Mouse (Mus musculus) liver, adult 10 weeks (tissue): ENCODE results near the gene Cars. TPM values are rescaled to one million over a fixed set of nuclear protein-coding genes. Genes with fewer than 3 reads are reported as not detected.

Experiments
- polyA plus RNA-seq: library from polyadenylated mRNA; stranded (reverse); fragments of 350-450 nt; fragmentation: Illumina TruSeq; extraction: RNeasy Lipid Tissue Mini Kit (QIAGEN cat#74804); gene quantifications from one replicate; pipeline ENCODE4 v1.2.3, GENCODE M21; 2014; ENCODE audit warnings: low read depth, low replicate concordance

Gene Cars
- polyA plus RNA-seq = 14.8 TPM

DNA sequence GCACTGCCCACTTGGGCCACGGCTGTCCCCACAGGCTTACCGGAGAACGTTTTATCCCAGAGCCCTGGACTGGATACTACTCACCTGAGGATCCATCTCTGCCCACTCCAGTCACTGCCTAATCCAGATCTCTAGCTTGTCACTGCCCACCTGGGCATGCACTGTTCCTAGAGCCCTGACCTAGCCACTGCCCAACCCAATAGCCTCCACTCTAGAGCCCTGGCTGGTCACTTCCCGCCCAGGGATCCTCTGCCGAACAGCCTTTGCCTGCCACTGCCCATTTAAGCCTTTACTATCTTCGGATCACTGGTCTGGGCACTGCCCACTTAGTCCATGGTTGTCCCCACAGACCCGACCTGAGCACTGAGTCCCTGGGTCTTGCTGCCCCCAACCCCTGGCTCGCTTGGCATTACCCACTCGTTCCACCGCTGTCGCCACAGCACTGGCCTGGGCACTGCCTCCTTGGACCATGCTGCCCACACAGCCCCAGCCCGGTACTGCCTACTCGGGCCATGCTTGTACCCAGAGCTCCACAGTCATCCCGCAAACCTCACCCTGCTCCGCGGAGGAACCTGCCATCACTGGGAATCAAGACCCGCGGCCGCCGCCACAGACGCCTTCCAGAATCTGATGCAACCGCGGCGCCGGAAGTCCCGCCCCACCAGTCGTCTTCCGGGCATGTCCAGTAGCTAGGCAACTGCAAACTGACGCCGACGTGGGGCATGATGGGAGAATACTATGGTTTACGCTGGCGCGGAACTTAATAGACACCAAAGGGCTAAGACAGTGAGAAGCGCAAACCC lies at the start of gene Cars:
Cars (minus strand) TSS at position 663 of the 803 bp plus-strand sequence.

DNA sequence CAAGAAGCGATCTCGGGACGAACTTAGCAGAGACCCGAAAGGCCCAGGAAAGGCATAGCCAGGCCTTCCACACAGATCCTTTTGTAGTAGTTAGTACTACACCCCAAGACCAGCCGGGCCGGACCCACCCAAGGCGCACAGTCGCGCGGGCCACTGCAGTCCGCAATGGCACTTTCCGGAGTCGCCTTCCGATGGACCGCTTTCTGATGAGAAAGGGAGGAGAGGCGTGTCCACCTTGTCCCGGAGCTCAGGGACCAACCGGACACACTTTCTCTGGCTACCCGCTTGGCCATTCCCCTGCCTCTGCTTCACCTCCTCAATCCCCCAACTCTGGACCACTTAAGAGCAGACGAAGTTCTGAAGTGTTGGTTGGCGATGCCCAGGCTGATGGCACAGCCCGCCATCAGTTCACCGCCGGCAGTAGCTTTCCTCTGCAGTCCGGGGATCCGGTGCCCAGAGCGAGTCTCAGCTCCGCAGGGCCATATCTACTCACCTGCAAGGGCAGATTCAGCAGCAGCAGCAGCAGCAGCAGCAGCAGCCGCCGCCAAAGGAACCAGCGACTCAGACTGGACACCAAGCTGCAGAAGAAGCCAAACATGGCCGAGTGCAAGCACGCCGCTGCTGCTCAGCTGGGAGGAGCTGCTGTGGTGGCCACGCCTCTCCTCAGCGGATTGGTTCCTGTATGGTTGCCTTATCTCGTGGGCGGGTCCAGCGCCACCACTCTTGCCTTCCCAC lies 49.3 kb upstream of the Cars start, which contains the start of gene Tnfrsf22:
Tnfrsf22 (minus strand) TSS at position 628 of the 735 bp plus-strand sequence.

DNA sequence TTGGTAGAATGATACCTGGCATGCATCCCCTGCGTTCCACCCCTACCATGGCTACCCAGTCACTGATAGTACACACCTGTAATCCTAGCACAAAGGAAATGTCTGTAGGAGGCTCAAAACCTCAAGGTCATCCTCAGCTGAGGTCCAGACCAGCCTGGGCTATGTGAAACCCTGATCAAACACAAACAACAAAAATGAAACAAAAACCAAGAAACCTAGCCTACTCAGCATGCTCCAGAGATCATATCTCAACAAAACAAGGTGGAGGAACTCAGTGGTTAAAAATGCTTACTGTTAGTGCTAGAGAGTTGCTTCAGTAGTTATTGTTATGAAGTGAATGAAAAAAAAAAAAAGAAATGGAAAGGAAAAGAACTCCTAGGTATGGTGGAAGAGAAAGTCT lies 28.6 kb upstream of the Cars start, which contains the start of gene Tnfrsf26:
Tnfrsf26 (minus strand) TSS at position 183 of the 400 bp plus-strand sequence.

DNA sequence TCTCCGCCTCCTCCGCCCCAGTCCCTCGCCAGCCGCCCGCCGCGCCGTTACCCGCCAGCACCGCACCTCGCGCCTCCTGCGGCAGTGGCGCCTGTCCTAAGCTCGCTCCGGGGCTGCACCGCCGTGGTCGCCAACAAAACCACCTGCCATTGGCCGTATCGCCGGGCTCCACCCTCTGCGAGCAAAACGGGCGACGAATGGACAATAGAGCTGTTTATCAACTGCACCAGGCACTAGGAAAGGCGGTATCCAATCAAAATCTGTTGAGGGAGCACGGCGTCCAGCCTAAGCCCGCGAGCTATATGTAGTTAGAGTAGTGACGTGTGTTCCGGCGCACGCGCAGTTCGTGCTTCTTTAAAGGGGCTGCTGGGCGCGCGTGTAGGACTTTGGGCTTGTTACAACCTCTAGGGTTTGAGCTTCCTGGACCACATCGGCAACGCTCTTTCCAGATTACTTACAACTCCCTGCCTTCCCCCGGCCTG lies 50.9 kb downstream of the Cars start, which contains the start of gene Nap1l4:
Nap1l4 (minus strand) TSS at position 131 of the 482 bp plus-strand sequence.

Other genes with a start within 250 kb of the Cars start
- 3.2 TPM for gene Cdkn1c, start 139.0 kb downstream of the Cars start, polyA plus RNA-seq
- 7.9 TPM for gene Slc22a18, start 126.4 kb downstream of the Cars start, polyA plus RNA-seq
- gene Phlda2, start 96.9 kb downstream of the Cars start, polyA plus RNA-seq = not detected
- 36.8 TPM for gene Nap1l4, start 51.0 kb downstream of the Cars start, polyA plus RNA-seq
- gene Tnfrsf26, start 28.6 kb upstream of the Cars start, polyA plus RNA-seq = 0.93 TPM
- 1.2 TPM for gene Tnfrsf22, start 49.6 kb upstream of the Cars start, polyA plus RNA-seq
- gene Tnfrsf23, start 85.8 kb upstream of the Cars start, polyA plus RNA-seq = 0.45 TPM
- gene Osbpl5, start 156.9 kb upstream of the Cars start, polyA plus RNA-seq = 0.26 TPM
- not detected for gene Mrgprg, start 166.9 kb upstream of the Cars start, polyA plus RNA-seq
- 0.21 TPM for gene Mrgpre, start 184.4 kb upstream of the Cars start, polyA plus RNA-seq
- gene Nadsyn1, start 222.8 kb upstream of the Cars start, polyA plus RNA-seq = 14.1 TPM
- 30.8 TPM for gene Dhcr7, start 223.1 kb upstream of the Cars start, polyA plus RNA-seq